Mouse (Mus musculus): ENCODE results near the gene Camkmt.

- TF ChIP-seq POLR2A (IDR thresholded peaks at IDR 0.05; ENCODE audit: borderline replicate concordance, extremely low read depth, insufficient read depth, insufficient read length, poor library complexity, severe bottlenecking) (no peak), CTCF (IDR thresholded peaks at IDR 0.05; ENCODE audit: borderline replicate concordance, extremely low read depth, insufficient read depth, insufficient read length) (no peak)
Observed at GRCm38 (mm10) chr17:85218054-85218453, 127.7 kb downstream of the Camkmt start.

Data from brain, embryonic 14.5 days (tissue).